Mouse (Mus musculus) testis, postnatal 10 days (tissue): ENCODE data around the gene Tmem88.

Source experiments
- DNase-seq: peaks from one replicate; pipeline ENCODE4 v3.0.0; 2021; ENCODE audit warnings: low spot score

Gene Tmem88

DNA sequence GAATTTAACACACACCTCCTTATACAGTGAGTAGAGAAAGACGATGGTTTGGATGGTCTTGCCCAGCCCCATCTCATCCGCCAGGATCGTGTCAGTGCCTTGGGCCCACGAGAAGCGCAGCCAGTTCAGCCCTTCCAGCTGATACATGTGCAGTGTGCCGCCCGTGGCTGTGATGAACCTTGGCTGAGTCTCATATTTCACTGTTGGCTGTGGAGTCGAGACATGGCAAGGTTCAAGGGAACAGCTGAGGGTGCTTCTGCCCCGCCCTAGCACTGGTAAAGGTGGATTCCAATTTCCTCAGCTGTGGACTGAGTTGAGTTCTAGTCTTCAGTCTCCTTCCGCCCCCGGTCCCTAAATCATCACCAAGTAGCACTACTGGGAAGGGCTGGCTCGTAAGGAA, 40.3 kb downstream of the Tmem88 start:
- DNase-seq = no peak

DNA sequence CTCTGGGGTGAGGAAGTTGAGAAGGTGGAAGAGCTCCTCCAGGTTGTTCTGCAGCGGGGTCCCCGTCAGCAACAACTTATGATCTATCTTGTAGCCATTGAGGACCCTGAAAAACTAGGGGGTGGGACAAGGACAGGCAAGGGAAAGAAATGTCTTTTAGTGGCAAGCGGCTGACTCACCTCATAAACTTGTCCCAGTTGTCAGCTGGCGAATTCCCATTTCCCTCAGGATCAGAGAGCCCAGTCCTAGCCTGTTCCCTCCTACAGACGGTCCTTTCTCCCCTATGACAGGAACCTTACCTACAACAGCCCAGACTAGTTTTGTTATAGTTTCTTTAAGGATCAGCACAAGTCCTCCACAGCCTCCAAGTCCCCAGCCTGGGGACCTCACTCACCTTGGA, 41.5 kb downstream of the Tmem88 start:
- DNase-seq = no peak
